Mouse (Mus musculus) forebrain, embryonic 14.5 days (tissue): ENCODE data around the gene Snapc4. TPM values are rescaled to one million over a fixed set of nuclear protein-coding genes. Genes with fewer than 3 reads are reported as not detected.

Experiments
- ATAC-seq: fragments of 200-750 bp; cut with Nextera tagmentation; 2 replicates; pipeline ENCODE4 v1.8.0; 2017; ENCODE audit warnings: mild to moderate bottlenecking, moderate library complexity
- DNase-seq: peaks from one replicate; pipeline ENCODE4 v3.0.0-alpha.2; 2015; ENCODE audit warnings: low spot score
- H3K27ac ChIP-seq: fragments of 300-500 bp; sonication (generic); 2 replicates; pipeline ENCODE4 v1.5.1; 2014; ENCODE audit warnings: low read depth, mild to moderate bottlenecking, control low read depth, low read length, moderate library complexity
- H3K27me3 ChIP-seq: fragments of 300-500 bp; sonication (generic); replicated peaks from 2 replicates; pipeline ENCODE4 v1.6.1; 2014; ENCODE audit warnings: low read length, control low read depth, mixed read lengths; ENCODE audit not compliant: control insufficient read depth, insufficient read depth
- H3K36me3 ChIP-seq: fragments of 300-500 bp; sonication (generic); 2 replicates; pipeline ENCODE4 v1.6.1; 2014; ENCODE audit warnings: low read length, control low read depth; ENCODE audit not compliant: control insufficient read depth, insufficient read depth
- H3K4me1 ChIP-seq: fragments of 300-500 bp; sonication (generic); 2 replicates; pipeline ENCODE4 v1.6.1; 2014; ENCODE audit warnings: antibody characterized with exemption, low read length, control low read depth; ENCODE audit not compliant: control insufficient read depth, insufficient read depth
- H3K4me2 ChIP-seq: fragments of 300-500 bp; sonication (generic); 2 replicates; pipeline ENCODE4 v1.6.1; 2014; ENCODE audit warnings: mild to moderate bottlenecking, control low read depth, low read length
- H3K4me3 ChIP-seq: fragments of 300-500 bp; sonication (generic); 2 replicates; pipeline ENCODE4 v1.5.1; 2014; ENCODE audit warnings: low read depth, low read length, control low read depth
- H3K9ac ChIP-seq: fragments of 300-500 bp; sonication (generic); 2 replicates; pipeline ENCODE4 v1.6.1; 2014; ENCODE audit warnings: mild to moderate bottlenecking, low read length, control low read depth, moderate library complexity
- H3K9me3 ChIP-seq: fragments of 300-500 bp; sonication (generic); replicated peaks from 2 replicates; pipeline ENCODE4 v1.6.1; 2016; ENCODE audit warnings: low read length, control low read depth, mixed read lengths; ENCODE audit not compliant: control insufficient read depth
- WGBS: fragments of 180-500 bp; shearing (Covaris S2); extraction: QIAGEN DNeasy Blood & Tissue Kit; methylation state at CpG from one replicate; pipeline ENCODE4 v1.1.7; 2014; 5-methylcytosine and 5-hydroxymethylcytosine counted together
- polyA plus RNA-seq: library from polyadenylated mRNA; unstranded; fragments of >200 nt; fragmentation: Nextera tagmentation; extraction: Ambion mirVana; gene quantifications from 2 replicates; pipeline ENCODE4 v1.2.1, GENCODE M21; 2014

Gene Snapc4
- polyA plus RNA-seq, 1 experiment from 2014 or later = 15.7 TPM

DNA sequence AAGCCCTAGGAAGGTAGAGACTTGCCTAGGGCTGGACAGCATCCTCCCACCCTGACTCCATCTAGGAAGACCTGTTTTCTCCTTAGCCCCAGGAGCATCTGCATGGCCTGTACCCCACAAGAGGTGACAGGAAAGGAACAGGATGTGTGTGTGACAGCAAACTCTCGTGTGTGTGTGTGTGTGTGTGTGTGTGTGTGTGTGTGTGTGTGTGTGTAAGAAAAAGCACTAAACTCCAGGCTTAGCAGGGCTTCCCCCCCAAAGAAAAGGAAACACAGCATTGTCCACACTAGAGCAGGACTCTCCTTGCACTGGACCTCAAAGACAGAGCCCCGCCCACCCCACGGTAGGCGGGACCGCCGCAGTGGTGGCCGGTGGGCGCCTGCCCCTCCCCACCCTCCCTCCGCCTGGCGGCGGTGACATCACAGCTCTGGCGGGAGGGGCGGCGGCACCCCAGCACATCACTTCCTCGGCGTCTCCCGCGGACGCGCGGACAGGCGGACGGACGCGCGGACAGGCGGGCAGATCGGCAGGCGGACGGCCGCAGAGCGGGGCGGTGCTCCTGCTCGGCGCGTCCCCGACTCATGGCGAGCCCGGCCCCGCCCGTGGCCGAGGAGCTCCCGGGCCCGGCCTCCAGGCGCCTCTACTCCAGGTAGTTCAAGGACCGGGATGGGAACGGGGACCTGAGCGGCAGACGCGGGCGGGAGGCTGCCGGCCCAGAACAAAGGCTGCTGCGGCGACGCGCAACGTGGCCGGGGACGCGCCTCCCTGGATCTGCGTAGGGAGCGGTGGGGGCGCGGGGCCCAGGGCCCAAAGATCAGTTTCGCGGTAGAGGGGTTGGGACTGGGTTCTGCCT lies 65.2 kb downstream of the Snapc4 start, which contains the start of gene Gpsm1:
Gpsm1 (plus strand) TSS at position 444 of the 853 bp plus-strand sequence.
- Histone ChIP-seq H3K36me3 (peaks cover 6% of the 10 kb centered on the region), H3K4me3 (peak within 1 kb of the TSS; percentile 87), H3K4me1 (peaks cover 26% of the 10 kb centered on the region), H3K27ac (peak within 1 kb of the TSS; percentile 96), H3K27me3 (no peaks in the 10 kb centered on the region), H3K9me3 (no peaks in the 10 kb centered on the region), H3K4me2 (peak within 1 kb of the TSS; percentile 95), H3K9ac (peak within 1 kb of the TSS; percentile 98)
- peak; percentile 87 for DNase-seq
- peak; percentile 89 for ATAC-seq
- WGBS = under 1% methylated on average over 56 of the region's 66 CpGs

DNA sequence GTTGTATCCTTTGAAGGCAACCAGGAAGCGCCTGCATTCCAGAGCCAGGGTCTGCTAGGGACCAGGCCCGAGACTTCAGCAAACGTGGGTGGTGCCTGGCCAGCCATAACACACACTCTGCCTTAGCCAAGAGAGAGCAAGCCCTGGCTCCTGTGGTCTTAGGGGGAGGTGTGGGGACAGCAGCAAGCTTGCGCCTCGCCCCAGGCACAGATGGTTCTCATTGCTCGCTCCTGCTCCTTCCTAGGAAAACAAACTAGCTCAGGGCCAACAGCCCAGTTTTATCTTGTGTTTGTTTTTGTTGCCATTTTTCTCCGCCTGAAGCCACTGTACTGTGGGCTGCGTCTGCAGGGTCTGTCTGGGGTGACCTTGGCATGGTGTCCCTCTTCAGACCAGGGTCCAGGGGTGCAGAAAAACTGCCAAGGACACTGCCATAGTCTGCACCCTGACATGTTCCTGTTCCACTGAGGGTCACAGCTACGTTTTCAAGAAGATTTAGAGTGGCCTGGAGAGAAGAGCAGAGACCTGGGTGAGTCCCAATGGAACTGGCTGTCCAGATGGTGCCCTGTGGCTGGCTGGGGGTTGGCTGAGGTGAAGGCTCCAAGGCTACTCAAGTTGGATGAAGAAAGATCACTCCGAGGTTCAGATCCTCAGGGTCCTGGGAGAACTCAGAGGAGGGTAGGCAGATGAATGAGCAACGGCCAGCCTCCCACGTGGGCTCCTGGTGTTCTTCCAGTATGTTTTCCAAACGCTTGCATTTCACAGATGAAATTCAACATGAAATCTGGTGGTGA lies 66.0 kb downstream of the Snapc4 start:
- no peaks in the 10 kb centered on the region for H3K9me3 ChIP-seq
- no peak for DNase-seq
- peak overlapping the region; percentile 98 for H3K9ac ChIP-seq
- 75% methylated on average over 13 of the region's 13 CpGs for WGBS
- H3K4me3 ChIP-seq = peak overlapping the region; percentile 87; the same call in 1 of the 2 replicates
- H3K4me1 ChIP-seq = peaks cover 27% of the 10 kb centered on the region
- no peaks in the 10 kb centered on the region for H3K27me3 ChIP-seq
- H3K36me3 ChIP-seq = peaks cover 6% of the 10 kb centered on the region
- H3K4me2 ChIP-seq = peak overlapping the region; percentile 95
- H3K27ac ChIP-seq = peak overlapping the region; percentile 96
- no peak for ATAC-seq

DNA sequence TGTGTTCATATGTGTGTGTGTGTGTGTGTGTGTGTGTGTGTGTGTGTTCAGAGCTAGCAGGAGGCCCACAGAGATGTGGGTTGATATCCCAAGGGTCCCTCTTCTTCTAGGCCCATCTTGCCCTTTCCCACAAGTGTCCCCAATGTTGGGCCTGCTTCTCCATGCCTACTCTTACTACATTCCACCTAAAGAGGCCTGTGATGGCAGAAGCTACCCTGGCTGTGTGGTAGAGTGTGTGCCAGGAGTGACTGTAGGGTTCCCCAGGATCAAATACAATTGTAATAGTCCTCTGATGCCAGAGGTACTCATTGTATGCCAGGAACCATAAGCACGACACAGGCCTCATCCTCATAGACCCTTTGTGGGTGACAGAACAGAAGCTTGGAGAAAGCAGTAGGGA lies 67.1 kb downstream of the Snapc4 start:
- ATAC-seq = no peak
- no peak overlapping the region for H3K4me2 ChIP-seq
- H3K4me3 ChIP-seq = no peak overlapping the region
- H3K36me3 ChIP-seq = no peaks in the 10 kb centered on the region; the same call in 1 of the 2 replicates
- peaks cover 25% of the 10 kb centered on the region for H3K4me1 ChIP-seq
- H3K9ac ChIP-seq = no peak overlapping the region
- no peak for DNase-seq
- H3K27me3 ChIP-seq = no peaks in the 10 kb centered on the region
- 89% methylated on average over 1 of the region's 1 CpGs for WGBS
- no peak overlapping the region for H3K27ac ChIP-seq
- no peaks in the 10 kb centered on the region for H3K9me3 ChIP-seq

DNA sequence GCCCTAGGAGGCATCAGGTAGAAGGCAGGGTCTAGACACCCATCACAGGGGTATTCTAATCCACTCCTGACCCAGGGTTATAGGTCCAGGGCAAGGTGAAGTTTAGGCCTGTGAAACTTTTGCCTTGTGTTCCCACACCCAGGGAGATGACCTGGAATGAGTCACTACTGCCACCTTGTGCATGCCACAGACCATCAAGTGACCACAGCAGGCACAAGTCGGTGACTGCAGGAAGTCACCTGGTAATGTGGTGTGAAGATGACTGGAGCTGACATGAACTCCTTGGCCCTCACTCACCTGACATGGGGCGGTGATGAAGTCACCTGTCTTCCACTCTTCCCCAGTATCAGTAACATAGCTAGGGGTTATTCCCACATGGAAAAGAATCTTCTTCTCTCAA lies 67.6 kb downstream of the Snapc4 start:
- WGBS = 70% methylated on average over 2 of the region's 2 CpGs
- no peaks in the 10 kb centered on the region for H3K36me3 ChIP-seq
- no peaks in the 10 kb centered on the region for H3K27me3 ChIP-seq
- no peak overlapping the region for H3K27ac ChIP-seq
- ATAC-seq (no peak), DNase-seq (no peak)
- no peaks in the 10 kb centered on the region for H3K9me3 ChIP-seq
- H3K4me2 ChIP-seq = no peak overlapping the region
- peaks cover 20% of the 10 kb centered on the region for H3K4me1 ChIP-seq
- H3K9ac ChIP-seq = no peak overlapping the region
- no peak overlapping the region for H3K4me3 ChIP-seq

Other genes starting within 250 kb of the Snapc4 start
- gene Lhx3, start 172.4 kb downstream of the Snapc4 start, polyA plus RNA-seq = not detected in 2 replicates
- gene Qsox2, start 143.1 kb downstream of the Snapc4 start, polyA plus RNA-seq = 10.6 and 12.2 TPM in 2 replicates
- 0.11 and 0.17 TPM in 2 replicates for gene Ccdc187, start 86.1 kb downstream of the Snapc4 start, polyA plus RNA-seq
- 56.0 and 63.6 TPM in 2 replicates for gene Gpsm1, start 65.1 kb downstream of the Snapc4 start, polyA plus RNA-seq
- 28.8 and 33.1 TPM in 2 replicates for gene Dnlz, start 28.5 kb downstream of the Snapc4 start, polyA plus RNA-seq
- 0.22 and 1.1 TPM in 2 replicates for gene Card9, start 19.7 kb downstream of the Snapc4 start, polyA plus RNA-seq
- gene Entr1, start 8.7 kb upstream of the Snapc4 start, polyA plus RNA-seq = 149 and 152 TPM in 2 replicates
- gene Pmpca, start 8.7 kb upstream of the Snapc4 start, polyA plus RNA-seq = 70.1 and 72.6 TPM in 2 replicates
- 13.9 and 16.2 TPM in 2 replicates for gene Inpp5e, start 28.6 kb upstream of the Snapc4 start, polyA plus RNA-seq
- 23.4 and 24.6 TPM in 2 replicates for gene Sec16a, start 64.6 kb upstream of the Snapc4 start, polyA plus RNA-seq
- gene Notch1, start 136.0 kb upstream of the Snapc4 start, polyA plus RNA-seq = 30.3 and 32.3 TPM in 2 replicates
- gene Egfl7, start 199.4 kb upstream of the Snapc4 start, polyA plus RNA-seq = 52.5 and 52.8 TPM in 2 replicates
- not detected in 2 replicates for gene Gm20532, start 206.0 kb upstream of the Snapc4 start, polyA plus RNA-seq
- gene Agpat2, start 223.8 kb upstream of the Snapc4 start, polyA plus RNA-seq = 4.0 TPM in 2 replicates
- gene Fam69b, start 247.8 kb upstream of the Snapc4 start, polyA plus RNA-seq = 97.4 and 101 TPM in 2 replicates